9 mouse cellular contexts compared by ENCODE assay signal in the genomic region with DNA sequence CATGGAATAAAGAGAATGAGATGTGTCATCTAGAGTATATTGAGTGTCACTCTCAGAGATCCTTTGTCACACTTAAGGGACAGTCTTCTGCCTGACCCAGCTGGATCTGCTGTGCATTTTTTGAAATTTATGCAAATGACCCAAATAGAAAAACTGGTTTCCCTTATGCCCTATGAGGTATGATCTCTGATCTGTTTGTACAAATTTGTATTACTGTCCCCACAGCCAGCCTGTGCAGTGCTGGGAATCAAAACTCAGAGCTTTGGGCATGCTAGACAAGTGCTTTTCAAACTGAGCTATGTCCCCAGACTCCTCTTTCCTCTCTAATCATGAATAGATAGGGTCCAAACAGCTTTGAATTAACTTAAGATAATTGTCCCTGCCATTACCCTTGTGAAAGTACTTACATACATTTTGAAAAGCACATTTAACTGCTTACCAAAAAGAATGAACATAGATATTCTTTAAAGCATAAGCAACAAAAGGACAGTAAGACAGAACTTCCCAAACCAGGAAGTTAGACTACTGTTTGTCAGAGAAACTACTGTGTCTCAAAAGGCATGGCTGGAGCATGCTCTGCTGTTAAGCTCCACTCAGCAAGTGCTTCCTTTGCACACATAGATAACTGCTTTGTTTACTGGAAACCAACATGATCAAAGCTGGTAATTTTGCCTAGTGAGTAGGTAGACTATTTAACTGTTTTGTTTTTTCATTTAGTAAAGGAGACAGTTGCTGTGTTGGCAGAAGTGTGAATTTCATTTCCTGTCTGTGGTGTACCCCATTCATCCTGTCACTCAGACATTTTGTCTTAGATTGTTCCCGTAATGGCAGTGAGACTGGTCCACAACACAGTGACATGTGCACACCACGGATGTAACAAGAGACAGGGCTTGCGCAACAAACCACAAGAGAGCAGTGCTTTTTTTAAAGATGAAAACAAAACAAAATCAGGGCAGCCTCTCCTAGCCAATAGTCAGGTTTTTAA.
DNase-seq lines count a peak whose midpoint lies in the region; ATAC-seq lines count a peak whose summit lies in the region.
"Had no signal": no experiment of that assay in that cellular context is flagged by ENCODE, and none has a peak within 500 bp of the region (broad histone marks: within the 10 kb centered on the region; RNA-seq: fewer than 3 reads in every experiment).

No protein-coding gene starts in this region.

- no peak overlapping the region for H3K4me3 ChIP-seq in liver, embryonic 11.5 days (ENCODE audit: low read depth, low read length)
- H3K4me3 ChIP-seq: embryonic facial prominence, embryonic 12.5 days had no signal

- no peaks in the 10 kb centered on the region for H3K27me3 ChIP-seq in liver, embryonic 11.5 days (replicated peaks; ENCODE audit: control insufficient read depth, insufficient read depth, low read length)
- H3K27me3 ChIP-seq: embryonic facial prominence, embryonic 12.5 days had no signal

- no peak overlapping the region for H3K27ac ChIP-seq in liver, embryonic 11.5 days (ENCODE audit: low read depth, low read length)
- H3K27ac ChIP-seq: embryonic facial prominence, embryonic 12.5 days had no signal

- no peak overlapping the region for H3K4me2 ChIP-seq in liver, embryonic 11.5 days
- H3K4me2 ChIP-seq: embryonic facial prominence, embryonic 12.5 days had no signal

- no peak for ATAC-seq in liver, embryonic 11.5 days (replicated peaks; ENCODE audit: low FRiP score)
- ATAC-seq in erythroid progenitor cell, adult 5-6 weeks (replicated peaks; ENCODE audit: low FRiP score, poor library complexity, severe bottlenecking), result no peak

- DNase-seq in liver, result peak; percentile 32
- DNase-seq in liver, embryonic 11.5 days (ENCODE audit: low spot score), result no peak
- DNase-seq in adrenal gland, postnatal 10 days, result peak; percentile 42
- peak; percentile 49 to 55 for DNase-seq in heart, postnatal 10 days
- peak; percentile 88 for DNase-seq in lung, postnatal 25 days (ENCODE audit: low spot score)
- DNase-seq in thymus, postnatal 4 days, result peak; percentile 49
- no peak for DNase-seq in ovary, postnatal 10 days (ENCODE audit: low spot score)

- peaks cover 14% of the 10 kb centered on the region; the same call in 1 of the 2 replicates for H3K4me1 ChIP-seq in liver, embryonic 11.5 days (replicated peaks; ENCODE audit: control insufficient read depth, insufficient read depth, low read length)
- H3K4me1 ChIP-seq: embryonic facial prominence, embryonic 12.5 days had no signal

- intact Hi-C loops in heart, postnatal 10 days (cut with DNase I), result loop anchor here (5.0 kb wide), 1 partner anchor 34 kb away; no protein-coding TSS in a partner anchor

- 32% methylated on average over 3 of the region's 3 CpGs for WGBS in liver, embryonic 11.5 days

- H3K9me3 ChIP-seq in liver, embryonic 11.5 days (ENCODE audit: control insufficient read depth, low read length), result no peaks in the 10 kb centered on the region
- H3K9me3 ChIP-seq: embryonic facial prominence, embryonic 12.5 days had no signal

- H3K9ac ChIP-seq in liver, embryonic 11.5 days (ENCODE audit: low read depth, low read length), result no peak overlapping the region
- H3K9ac ChIP-seq: embryonic facial prominence, embryonic 12.5 days had no signal

- H3K36me3 ChIP-seq in liver, embryonic 11.5 days (ENCODE audit: control insufficient read depth, insufficient read depth, low read length), result peaks cover 3% of the 10 kb centered on the region; the same call in 1 of the 2 replicates
- H3K36me3 ChIP-seq: embryonic facial prominence, embryonic 12.5 days had no signal

Comparison
In these comparisons a context has a peak if more than half of its experiments do, and no peak if none do; other contexts are left out.
1. DNase-seq: peak in liver (single experiment), adrenal gland, postnatal 10 days (single experiment), heart, postnatal 10 days (2 of 2), lung, postnatal 25 days (single experiment) and thymus, postnatal 4 days (single experiment); none in liver, embryonic 11.5 days (single experiment) and ovary, postnatal 10 days (single experiment).